Mouse (Mus musculus) hindbrain, embryonic 10.5 days (tissue): ENCODE measurements around the gene 4930555G01Rik. TPM values are rescaled to one million over a fixed set of nuclear protein-coding genes. Genes with fewer than 3 reads are reported as not detected.
"Not testable (repeated sequence)": the region's sequence is repeated elsewhere in the genome, so short reads cannot be mapped to it uniquely, and the experiment has no call there.

Experiments
- DNase-seq: peaks from one replicate; pipeline ENCODE4 v3.0.0-alpha.2; 2017; ENCODE audit warnings: low spot score
- H3K27ac ChIP-seq: fragments of 300-500 bp; sonication (generic); 2 replicates; pipeline ENCODE4 v1.5.1; 2016; ENCODE audit warnings: mild to moderate bottlenecking, moderate library complexity
- H3K27me3 ChIP-seq: fragments of 300-500 bp; sonication (generic); 2 replicates; pipeline ENCODE4 v1.6.1; 2016; ENCODE audit warnings: mild to moderate bottlenecking; ENCODE audit not compliant: poor library complexity, insufficient read depth, severe bottlenecking
- H3K36me3 ChIP-seq: fragments of 300-500 bp; sonication (generic); 2 replicates; pipeline ENCODE4 v1.6.1; 2016; ENCODE audit warnings: mild to moderate bottlenecking, moderate library complexity
- H3K4me1 ChIP-seq: fragments of 300-500 bp; sonication (generic); replicated peaks from 2 replicates; pipeline ENCODE4 v1.6.1; 2016; ENCODE audit warnings: mild to moderate bottlenecking
- H3K4me3 ChIP-seq: fragments of 300-500 bp; sonication (generic); 2 replicates; pipeline ENCODE4 v1.5.1; 2016; ENCODE audit warnings: mild to moderate bottlenecking, moderate library complexity
- H3K9me3 ChIP-seq: fragments of 300-500 bp; sonication (generic); 2 replicates; pipeline ENCODE4 v1.6.1; 2016; ENCODE audit warnings: mild to moderate bottlenecking, moderate library complexity
- WGBS: fragments of 180-500 bp; shearing (Covaris S2); methylation state at CpG from one replicate; pipeline ENCODE4 v1.1.7; 2016; 5-methylcytosine and 5-hydroxymethylcytosine counted together
- polyA plus RNA-seq: library from polyadenylated mRNA; unstranded; fragments of >200 nt; fragmentation: Nextera tagmentation; extraction: Ambion mirVana; gene quantifications from 2 replicates; pipeline ENCODE4 v1.2.1, GENCODE M21; 2016

4930555G01Rik gene
- polyA plus RNA-seq, result not detected in 2 replicates

- not testable (repeated sequence) for H3K9me3 ChIP-seq, H3K27me3 ChIP-seq, DNase-seq, H3K36me3 ChIP-seq, H3K4me1 ChIP-seq, H3K27ac ChIP-seq, H3K4me3 ChIP-seq
- no CpG with 5 or more reads among the region's 3 CpGs for WGBS
Observed at GRCm38 (mm10) chr14:5050329-5050728, at the start of gene 4930555G01Rik. Gene 4930555G01Rik, plus strand, starts transcription at chr14:5050629.

GRCm38 (mm10) chr14:5015591-5015990, 34.8 kb upstream of the 4930555G01Rik start, which contains the start of gene Gm3298:
Gene Gm3298, plus strand, starts transcription at chr14:5015891.
- not testable (repeated sequence) for DNase-seq, H3K27ac ChIP-seq, H3K27me3 ChIP-seq, H3K4me1 ChIP-seq, H3K9me3 ChIP-seq, H3K36me3 ChIP-seq, H3K4me3 ChIP-seq
- WGBS, result 88% methylated on average over 1 of the region's 2 CpGs

GRCm38 (mm10) chr14:5070611-5071490, 20.4 kb downstream of the 4930555G01Rik start, which contains the start of gene Gm8281:
Gene Gm8281, plus strand, starts transcription at chr14:5071040.
- DNase-seq, result peak; percentile 47

More at GRCm38 (mm10) chr14:5070611-5071490, 20.4 kb downstream of the 4930555G01Rik start, which contains the start of gene Gm8281:
- not testable (repeated sequence) for H3K27me3 ChIP-seq, H3K4me1 ChIP-seq, H3K36me3 ChIP-seq, H3K9me3 ChIP-seq
- H3K4me3 ChIP-seq, result peak within 1 kb of the TSS; percentile 54
- WGBS, result 2% methylated on average over 45 of the region's 63 CpGs
- H3K27ac ChIP-seq, result peak within 1 kb of the TSS; percentile 85

Other genes with a start within 250 kb of the 4930555G01Rik start
- not detected in 2 replicates for gene Gm3269, start 212.5 kb upstream of the 4930555G01Rik start, polyA plus RNA-seq
- gene Gm3264, start 195.1 kb upstream of the 4930555G01Rik start, polyA plus RNA-seq, result 0.24 and 0.60 TPM in 2 replicates
- gene Gm3278, start 158.2 kb upstream of the 4930555G01Rik start, polyA plus RNA-seq, result not detected in 2 replicates
- gene Gm8297, start 66.7 kb upstream of the 4930555G01Rik start, polyA plus RNA-seq, result not detected in 2 replicates
- gene Gm3298, start 34.7 kb upstream of the 4930555G01Rik start, polyA plus RNA-seq, result not detected in 2 replicates
- gene Gm8281, start 20.4 kb downstream of the 4930555G01Rik start, polyA plus RNA-seq, result 1.4 and 1.6 TPM in 2 replicates
- gene Gm8279, start 80.9 kb downstream of the 4930555G01Rik start, polyA plus RNA-seq, result not detected in 2 replicates
- not detected in 2 replicates for gene Gm3317, start 113.9 kb downstream of the 4930555G01Rik start, polyA plus RNA-seq
- not detected in 2 replicates for gene Gm8271, start 135.2 kb downstream of the 4930555G01Rik start, polyA plus RNA-seq
- 0.10 TPM in 1 of 2 replicates, not detected in the other for gene Gm3526, start 210.0 kb downstream of the 4930555G01Rik start, polyA plus RNA-seq